Mouse (Mus musculus) thymus, adult 2 months (tissue): ENCODE data around the gene AC140267.1.

Source experiments
- CTCF ChIP-seq: fragments of 200-500 bp; IDR thresholded peaks from 2 replicates; pipeline ENCODE4 v1.5.1; 2012; ENCODE audit warnings: mild to moderate bottlenecking, control low read depth, low read length, moderate library complexity, borderline replicate concordance; ENCODE audit not compliant: control insufficient read depth, poor library complexity, insufficient read depth; ENCODE audit errors: extremely low read depth
- POLR2A ChIP-seq: fragments of 200-500 bp; IDR thresholded peaks from 2 replicates; pipeline ENCODE4 v1.6.1; 2012; ENCODE audit warnings: mild to moderate bottlenecking, low read length, control low read depth, moderate library complexity; ENCODE audit not compliant: control insufficient read depth, poor library complexity, insufficient read depth; ENCODE audit errors: extremely low read depth

DNA sequence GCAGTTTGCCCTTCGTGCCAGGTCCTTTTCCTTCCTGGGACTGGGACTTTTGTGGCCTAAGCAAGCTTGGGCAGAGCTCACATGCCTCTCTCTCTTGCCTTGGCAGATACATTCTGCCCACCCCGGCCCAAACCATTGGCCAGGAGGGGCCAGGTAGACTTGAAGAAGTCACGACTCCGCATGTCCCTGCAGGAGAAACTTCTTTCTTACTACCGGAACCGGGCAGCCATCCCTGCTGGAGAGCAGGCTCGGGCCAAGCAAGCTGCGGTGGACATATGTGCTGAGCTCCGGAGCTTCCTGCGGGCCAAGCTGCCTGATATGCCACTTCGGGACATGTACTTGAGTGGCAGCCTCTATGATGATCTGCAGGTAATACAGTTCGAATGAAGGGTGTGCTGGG lies 12.5 kb downstream of the AC140267.1 start:
- no peak for TF ChIP-seq CTCF
- TF ChIP-seq POLR2A, result no peak
